8 mouse cellular contexts compared by ENCODE assay signal in the genomic region with DNA sequence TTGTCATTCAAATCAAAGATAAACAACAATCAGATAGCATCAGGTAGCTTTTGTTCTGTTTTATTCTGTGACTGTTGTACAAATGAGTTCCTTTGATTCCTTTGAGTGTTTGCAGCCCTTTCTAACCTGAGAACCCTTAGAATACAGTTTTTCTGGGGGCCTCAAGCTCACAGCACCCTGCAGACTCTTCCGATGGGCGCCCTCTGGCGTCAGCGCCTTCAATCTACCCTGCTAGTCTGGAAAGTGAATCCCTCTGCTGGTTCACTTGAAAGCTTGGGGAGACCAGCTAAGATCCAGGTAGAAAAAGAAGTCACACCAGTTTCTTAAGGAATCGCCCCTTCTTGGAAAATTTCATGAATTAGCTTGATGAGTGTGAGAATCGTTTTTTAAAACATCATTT.
DNase-seq lines count a peak whose midpoint lies in the region; ATAC-seq and TF ChIP-seq lines count a peak whose summit lies in the region.

No protein-coding gene starts in this region.

- H3K4me3 ChIP-seq in heart, adult 2 months, result no peak overlapping the region
- no peak overlapping the region for H3K4me3 ChIP-seq in heart, embryonic 10.5 days
- H3K4me3 ChIP-seq in CH12.LX (replicated peaks in 1 of 3; ENCODE audit: low read depth in 2 of 3, low read length in 2 of 3, poor library complexity in 1 of 3), result no peak overlapping the region
- H3K4me3 ChIP-seq in forebrain, postnatal 0 days (ENCODE audit: low read depth, low read length), result no peak overlapping the region

- 14% methylated on average over 6 of the region's 6 CpGs for WGBS in heart, adult 2 months
- 8% methylated on average over 6 of the region's 6 CpGs for whole genome bisulfite sequencing in heart, embryonic 10.5 days
- 18% methylated on average over 6 of the region's 6 CpGs for WGBS in forebrain, postnatal 0 days

- no peaks in the 10 kb centered on the region for H3K36me3 ChIP-seq in heart, adult 2 months (ENCODE audit: control insufficient read depth, insufficient read depth, low read length)
- H3K36me3 ChIP-seq in heart, embryonic 10.5 days, result no peaks in the 10 kb centered on the region
- no peaks in the 10 kb centered on the region for H3K36me3 ChIP-seq in CH12.LX (replicated peaks in 1 of 2; ENCODE audit: control insufficient read depth in 1 of 2, insufficient read depth in 1 of 2, low read length in 1 of 2)
- H3K36me3 ChIP-seq in forebrain, postnatal 0 days (ENCODE audit: insufficient read depth), result no peaks in the 10 kb centered on the region

- peak; percentile 37 for TF ChIP-seq RAD21 in CH12.LX (IDR thresholded peaks at IDR 0.05; ENCODE audit: low read depth, low read length)

- no peak for TF ChIP-seq POLR2A in heart, adult 2 months (IDR thresholded peaks at IDR 0.05; ENCODE audit: insufficient read depth, low read depth, low read length)
- no peak for TF ChIP-seq POLR2A in CH12.LX (IDR thresholded peaks at IDR 0.05; ENCODE audit: low read depth, low read length)

- dilution Hi-C loops in CH12.LX (cut with MboI; ENCODE audit: extremely low pct_ligation_motif_present, extremely low pct_unique_long_range_greater_than_20kb, low sequenced_read_pairs), result no loop called here

- ATAC-seq in forebrain, postnatal 0 days, result peak; percentile 61

- TF ChIP-seq CTCF in heart, adult 2 months (IDR thresholded peaks at IDR 0.05), result peak; percentile 78
- peak; percentile 35 to 83; a peak in 3 of 4 replicates for TF ChIP-seq CTCF in CH12.LX (conservative IDR thresholded peaks at IDR 0.05 in 1 of 2, IDR thresholded peaks at IDR 0.05 in 1 of 2; ENCODE audit: low read depth in 2 of 2, low read length in 2 of 2)
- peak; percentile 66 for TF ChIP-seq CTCF in forebrain, postnatal 0 days (IDR thresholded peaks at IDR 0.05; ENCODE audit: low read depth)

- peak overlapping the region; percentile 70 for H3K4me2 ChIP-seq in CH12.LX (ENCODE audit: insufficient read depth, low read depth, poor library complexity, severe bottlenecking)
- H3K4me2 ChIP-seq in forebrain, postnatal 0 days (ENCODE audit: low read depth), result no peak overlapping the region

- no peak for TF ChIP-seq EP300 in heart, adult 2 months (IDR thresholded peaks at IDR 0.05; ENCODE audit: insufficient read depth, low read depth, low read length)
- TF ChIP-seq EP300 in CH12.LX (IDR thresholded peaks at IDR 0.05; ENCODE audit: low read length), result no peak

- no peaks in the 10 kb centered on the region for H3K9me3 ChIP-seq in heart, embryonic 10.5 days
- no peaks in the 10 kb centered on the region for H3K9me3 ChIP-seq in CH12.LX (replicated peaks; ENCODE audit: low read length)
- H3K9me3 ChIP-seq in forebrain, postnatal 0 days (ENCODE audit: low read length), result no peaks in the 10 kb centered on the region

- no peak overlapping the region for H3K9ac ChIP-seq in heart, adult 2 months (ENCODE audit: low read depth, low read length)
- H3K9ac ChIP-seq in CH12.LX (ENCODE audit: insufficient read depth, low read depth), result no peak overlapping the region
- H3K9ac ChIP-seq in forebrain, postnatal 0 days, result no peak overlapping the region

- H3K4me1 ChIP-seq in heart, adult 2 months (ENCODE audit: control insufficient read depth, insufficient read depth, low read length), result no peaks in the 10 kb centered on the region
- H3K4me1 ChIP-seq in heart, embryonic 10.5 days, result no peaks in the 10 kb centered on the region
- H3K4me1 ChIP-seq in CH12.LX (ENCODE audit: control insufficient read depth in 1 of 2, insufficient read depth in 2 of 2), result no peaks in the 10 kb centered on the region
- H3K4me1 ChIP-seq in forebrain, postnatal 0 days (ENCODE audit: insufficient read depth), result no peaks in the 10 kb centered on the region

- intact Hi-C loops in heart, adult 2 months (cut with DNase I), result loop anchor here (1.0 to 10.0 kb wide), 3 partner anchors 149 to 364 kb away; a partner anchor contains a TSS

- no peaks in the 10 kb centered on the region for H3K27me3 ChIP-seq in heart, adult 2 months (ENCODE audit: control insufficient read depth, insufficient read depth, low read length)
- H3K27me3 ChIP-seq in heart, embryonic 10.5 days (ENCODE audit: insufficient read depth, poor library complexity, severe bottlenecking), result peaks cover 77% of the 10 kb centered on the region
- no peaks in the 10 kb centered on the region for H3K27me3 ChIP-seq in CH12.LX (replicated peaks)
- H3K27me3 ChIP-seq in forebrain, postnatal 0 days (ENCODE audit: insufficient read depth, low read length), result no peaks in the 10 kb centered on the region

- H3K27ac ChIP-seq in heart, adult 2 months, result no peak overlapping the region
- no peak overlapping the region for H3K27ac ChIP-seq in heart, embryonic 10.5 days
- no peak overlapping the region for H3K27ac ChIP-seq in CH12.LX (ENCODE audit: insufficient read depth, low read depth)
- no peak overlapping the region for H3K27ac ChIP-seq in forebrain, postnatal 0 days (ENCODE audit: low read depth, low read length)

- no peaks in the 10 kb centered on the region for H3K79me2 ChIP-seq in heart, adult 2 months (replicated peaks; ENCODE audit: control insufficient read depth, insufficient read depth, low read length)
- no peaks in the 10 kb centered on the region for H3K79me2 ChIP-seq in CH12.LX (replicated peaks; ENCODE audit: control insufficient read depth, extremely low read depth, insufficient read depth, poor library complexity, severe bottlenecking)

- in situ Hi-C loops in CH12.LX (cut with MboI; ENCODE audit: low pct_ligation_motif_present, low pct_unique_long_range_greater_than_20kb, low sequenced_read_pairs), result no loop called here

- DNase-seq in heart, adult 2 months, result peak; percentile 39 to 59
- no peak for DNase-seq in heart, embryonic 10.5 days (ENCODE audit: low spot score)
- peak; percentile 40 for DNase-seq in CH12.LX (ENCODE audit: extremely low read depth)
- peak; percentile 34 to 45 for DNase-seq in adrenal gland, postnatal 36 days
- DNase-seq in forebrain, postnatal 0 days, result peak; percentile 64
- peak; percentile 51 to 74 for DNase-seq in layer of hippocampus, postnatal 10 days (ENCODE audit: low spot score in 2 of 2)
- peak; percentile 65 for DNase-seq in mesoderm, embryonic 11.5 days (ENCODE audit: low read depth, low spot score)
- DNase-seq in yolk sac, embryonic 10.5 days (ENCODE audit: low spot score), result no peak

TF ChIP-seq in CH12.LX, 34 proteins besides CTCF, POLR2A, EP300 and RAD21:
- no peak for TF ChIP-seq POLR2AphosphoS2 (IDR thresholded peaks at IDR 0.05; ENCODE audit: low read depth, low read length)
- TF ChIP-seq GABPA (IDR thresholded peaks at IDR 0.05; ENCODE audit: insufficient replicate concordance, low read depth, low read length), result no peak
- TF ChIP-seq SMC3 (IDR thresholded peaks at IDR 0.05; ENCODE audit: low read depth, low read length), result peak; percentile 68
- TF ChIP-seq NELFE (IDR thresholded peaks at IDR 0.05; ENCODE audit: low read depth, low read length), result no peak
- TF ChIP-seq CHD1 (IDR thresholded peaks at IDR 0.05; ENCODE audit: low read depth, low read length), result no peak
- TF ChIP-seq ZKSCAN1 (IDR thresholded peaks at IDR 0.05; ENCODE audit: borderline replicate concordance, low read depth, low read length), result no peak
- TF ChIP-seq MEF2A (IDR thresholded peaks at IDR 0.05; ENCODE audit: borderline replicate concordance, low read depth, low read length), result no peak

Comparison
In these comparisons a context has a peak if more than half of its experiments do, and no peak if none do; other contexts are left out.
1. DNase-seq: peak in heart, adult 2 months (2 of 2), CH12.LX (single experiment), adrenal gland, postnatal 36 days (2 of 2), forebrain, postnatal 0 days (single experiment), layer of hippocampus, postnatal 10 days (2 of 2) and mesoderm, embryonic 11.5 days (single experiment); none in heart, embryonic 10.5 days (single experiment) and yolk sac, embryonic 10.5 days (single experiment).
2. Peak in every context shown above with its lines, with median percentiles within 50 percentile points of each other: CTCF ChIP-seq.